Mouse (Mus musculus) testis, adult 2 months (tissue): ENCODE data around the gene Zxdc.

Source experiments
- CTCF ChIP-seq: fragments of 200-500 bp; IDR thresholded peaks from 2 replicates; pipeline ENCODE4 v1.5.1; 2012; ENCODE audit warnings: low read depth, mild to moderate bottlenecking, inconsistent platforms, low read length, moderate library complexity; ENCODE audit not compliant: control insufficient read depth, insufficient read depth, insufficient replicate concordance
- POLR2A ChIP-seq: fragments of 200-500 bp; IDR thresholded peaks from 2 replicates; pipeline ENCODE4 v1.6.1; 2012; ENCODE audit warnings: low read depth, mild to moderate bottlenecking, inconsistent platforms, low read length, moderate library complexity; ENCODE audit not compliant: control insufficient read depth

GRCm38 (mm10) chr6:90377708-90378107, 8.4 kb downstream of the Zxdc start:
- TF ChIP-seq CTCF (no peak), POLR2A (no peak)
